Mouse (Mus musculus) retina, embryonic 14.5 days (tissue): ENCODE data around the gene Hunk.
A peak's percentile ranks its signal among the peaks of the same experiment; 100 is the strongest.

Source experiments
- DNase-seq: peaks from one replicate; pipeline ENCODE4 v3.0.0-alpha.2; 2015; ENCODE audit warnings: low spot score

The Hunk gene

DNA sequence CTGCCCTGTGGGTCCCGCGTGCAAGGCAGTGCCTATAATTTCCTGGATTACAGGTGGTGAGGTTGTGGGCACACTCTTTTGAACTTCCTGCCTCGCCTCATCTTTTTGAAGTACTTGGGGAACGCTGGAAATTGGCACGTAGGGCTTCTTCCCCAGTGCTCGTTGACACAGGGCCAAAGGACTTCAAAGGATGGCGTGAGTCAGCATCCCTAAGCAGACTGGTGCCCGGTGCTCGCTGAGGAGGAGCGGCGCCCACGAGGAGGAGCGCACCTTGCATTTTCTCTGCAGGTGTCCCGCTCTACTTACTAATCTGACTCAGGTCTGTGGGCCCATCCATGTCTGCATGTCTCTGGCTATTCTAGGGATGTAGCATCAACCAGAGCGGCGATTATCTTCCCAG lies 4.9 kb downstream of the Hunk start:
- no peak for DNase-seq

DNA sequence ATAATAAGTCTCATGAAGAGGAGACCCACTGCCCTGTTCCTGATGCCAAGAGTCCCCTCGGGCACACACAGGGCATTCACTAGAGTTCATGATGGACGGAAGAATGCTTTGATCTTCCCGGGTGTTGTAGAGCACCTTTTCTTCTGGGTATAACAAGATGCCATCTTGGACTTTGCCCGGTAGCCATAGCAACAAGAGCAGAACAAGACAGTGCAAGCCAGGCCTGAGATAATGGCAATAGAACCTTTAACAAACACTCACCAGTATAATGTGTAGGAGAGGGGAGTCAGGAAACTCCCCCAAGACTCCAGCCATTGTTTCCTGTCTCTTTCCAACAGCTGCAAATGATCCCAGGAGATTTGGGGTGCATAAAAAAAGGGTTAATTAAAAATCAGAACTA lies 8.9 kb downstream of the Hunk start:
- DNase-seq = no peak

DNA sequence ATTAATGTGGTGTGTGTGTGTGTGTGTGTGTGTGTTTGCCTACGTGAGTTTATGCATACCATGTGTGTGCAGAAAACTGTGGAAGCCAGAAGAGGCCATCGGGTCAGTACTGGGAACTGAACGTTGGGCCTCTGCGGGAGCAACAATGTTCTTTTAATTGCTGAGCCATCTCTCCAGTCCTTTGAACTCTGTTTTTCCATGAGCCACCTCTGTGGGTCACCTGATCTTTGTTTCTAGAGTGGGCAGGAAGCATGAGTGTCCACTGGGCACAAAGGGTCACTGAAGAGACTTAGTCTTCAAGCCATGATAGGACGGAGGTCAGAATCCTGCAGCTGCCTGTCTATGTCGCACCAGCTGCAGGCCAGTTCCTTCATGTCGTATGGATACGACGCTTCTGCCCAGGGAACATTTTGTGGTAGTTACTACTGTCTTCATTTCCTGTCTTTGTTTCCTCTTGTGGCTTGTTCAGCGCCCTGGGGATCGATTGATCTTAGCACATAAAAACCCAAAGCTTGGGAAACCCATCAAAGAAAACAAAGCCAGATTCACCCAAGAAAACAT lies 10.3 kb downstream of the Hunk start:
- no peak for DNase-seq

DNA sequence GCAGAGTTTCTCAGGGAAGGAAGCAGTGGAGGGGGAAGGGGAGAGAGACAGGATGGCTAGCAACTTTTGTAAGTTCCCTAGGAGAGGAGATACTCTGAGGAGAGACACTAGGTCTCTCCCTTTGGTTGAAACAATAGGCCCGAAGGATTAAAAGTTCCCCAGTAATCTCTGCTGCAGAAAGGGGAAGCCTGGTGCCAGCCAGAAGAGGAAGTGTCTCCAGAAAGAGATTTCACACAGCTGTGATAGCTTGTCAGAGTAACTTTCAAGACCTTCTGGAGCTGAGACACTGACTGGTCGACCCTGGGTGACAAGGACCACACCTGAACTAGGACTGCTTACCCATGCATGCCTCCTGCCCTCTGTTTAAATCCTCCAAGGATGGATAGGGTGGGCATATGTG lies 11.1 kb downstream of the Hunk start:
- no peak for DNase-seq

DNA sequence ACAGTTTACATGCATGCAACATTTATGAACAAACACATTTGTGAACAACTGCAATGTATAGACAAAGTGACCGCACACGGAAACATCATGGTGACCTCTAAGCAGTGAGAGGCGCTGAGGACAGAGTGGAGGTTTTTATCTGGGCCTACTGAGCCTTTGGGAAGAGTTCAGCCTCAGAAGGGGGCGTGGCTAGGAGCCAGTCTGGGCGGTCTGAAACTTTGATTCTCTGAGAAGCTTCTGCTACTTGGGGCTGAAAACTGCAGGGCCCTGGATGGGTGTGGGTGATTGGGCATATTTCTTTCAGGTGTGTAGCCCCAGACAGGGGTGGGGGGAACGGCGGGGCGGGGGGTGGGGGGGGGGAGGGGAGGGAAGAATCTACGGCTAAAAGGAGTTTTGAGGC lies 14.5 kb downstream of the Hunk start:
- peak; percentile 59 for DNase-seq

DNA sequence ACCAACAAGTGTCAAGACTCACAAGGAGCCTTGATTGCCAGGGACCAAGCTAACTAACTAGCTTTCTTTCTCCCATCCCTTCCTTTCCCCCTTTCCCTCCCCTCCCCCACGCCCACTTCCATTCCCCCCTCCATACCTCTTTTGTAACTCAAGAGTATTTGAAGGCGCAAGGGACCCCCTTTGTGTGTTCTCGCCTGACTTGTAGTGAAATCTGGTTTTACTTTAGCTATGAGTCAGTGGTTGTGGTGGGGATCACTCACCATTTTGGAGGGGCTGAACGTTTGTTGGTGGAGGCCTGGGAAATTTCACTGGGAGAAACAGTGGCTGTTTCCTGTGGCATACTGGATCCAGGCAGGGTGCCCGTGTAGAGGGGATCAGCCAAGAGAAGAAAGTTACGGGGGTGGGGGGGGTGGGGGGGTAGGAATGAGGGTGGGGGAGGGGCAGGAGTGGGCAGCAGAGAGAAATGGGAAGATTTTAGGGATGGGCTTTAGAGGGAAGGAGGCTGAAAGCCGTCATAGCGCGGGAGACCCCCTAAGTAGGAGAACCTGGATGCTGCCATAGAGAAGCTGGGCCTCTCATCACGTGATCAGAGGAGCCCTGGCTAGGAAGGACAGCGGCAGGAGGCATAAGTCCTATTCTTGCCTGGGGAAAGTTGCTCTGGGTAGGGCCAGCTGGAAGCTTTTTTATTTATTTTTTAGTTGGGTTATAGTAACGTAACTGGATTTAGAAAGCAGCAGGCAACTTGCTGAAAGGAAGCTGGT lies 15.3 kb downstream of the Hunk start:
- DNase-seq = peak; percentile 55

DNA sequence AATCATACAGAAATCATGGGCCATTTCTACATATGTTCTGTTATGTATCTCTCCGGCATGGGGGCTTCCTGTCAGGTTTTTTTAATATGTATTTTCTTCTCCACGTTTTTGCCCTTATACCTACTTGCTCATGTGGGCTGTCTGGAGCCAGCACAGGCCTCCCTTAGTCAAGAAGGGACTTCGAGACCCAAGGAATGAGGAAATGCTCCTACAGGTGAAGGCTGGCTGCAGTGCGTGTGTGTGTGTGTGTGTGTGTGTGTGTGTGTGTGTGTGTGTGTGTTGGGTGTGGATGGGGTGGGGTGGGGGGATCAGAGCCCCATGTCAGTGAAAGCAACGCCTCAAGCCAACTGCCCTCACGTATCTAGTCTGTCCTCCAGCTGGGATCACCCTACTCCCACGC lies 16.5 kb downstream of the Hunk start:
- no peak for DNase-seq

DNA sequence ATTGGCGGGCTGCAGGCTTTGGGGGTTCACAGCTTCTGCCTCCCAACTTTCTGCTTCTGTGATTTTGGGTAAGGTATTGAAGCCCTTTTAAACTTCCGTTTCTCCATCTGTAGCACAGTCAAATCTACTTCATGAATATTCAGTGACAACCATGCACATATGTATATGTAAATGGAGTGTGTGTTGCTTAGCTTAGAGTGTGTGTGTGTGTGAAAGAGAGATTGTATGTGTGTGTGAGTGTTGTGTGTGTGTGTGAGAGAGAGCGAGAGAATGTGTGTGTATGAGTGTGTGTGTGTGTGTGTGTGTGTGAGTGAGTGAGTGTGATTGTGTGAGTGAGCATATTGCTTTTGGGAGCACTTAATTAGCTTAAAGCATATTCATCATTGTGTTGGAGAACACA lies 19.4 kb downstream of the Hunk start:
- DNase-seq = no peak

DNA sequence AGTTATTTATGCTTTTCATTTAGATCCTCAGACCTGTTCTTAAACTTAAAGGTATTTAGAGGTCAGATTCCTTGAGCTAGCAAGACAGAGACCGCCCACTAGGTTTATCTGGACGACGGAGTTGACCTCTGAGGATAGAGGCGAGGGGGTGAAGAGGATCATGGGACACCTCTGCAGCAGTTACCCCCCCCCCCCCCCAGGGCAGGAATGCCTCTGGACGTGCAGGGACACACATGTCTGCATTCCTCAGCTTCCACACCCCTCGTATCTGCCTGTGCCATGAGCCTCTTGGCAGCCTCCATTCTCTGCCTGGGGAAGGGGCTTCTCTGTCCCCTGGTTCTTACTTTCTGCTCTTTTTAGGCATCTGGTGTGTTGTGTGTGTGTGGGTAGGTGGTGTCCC lies 19.8 kb downstream of the Hunk start:
- no peak for DNase-seq

DNA sequence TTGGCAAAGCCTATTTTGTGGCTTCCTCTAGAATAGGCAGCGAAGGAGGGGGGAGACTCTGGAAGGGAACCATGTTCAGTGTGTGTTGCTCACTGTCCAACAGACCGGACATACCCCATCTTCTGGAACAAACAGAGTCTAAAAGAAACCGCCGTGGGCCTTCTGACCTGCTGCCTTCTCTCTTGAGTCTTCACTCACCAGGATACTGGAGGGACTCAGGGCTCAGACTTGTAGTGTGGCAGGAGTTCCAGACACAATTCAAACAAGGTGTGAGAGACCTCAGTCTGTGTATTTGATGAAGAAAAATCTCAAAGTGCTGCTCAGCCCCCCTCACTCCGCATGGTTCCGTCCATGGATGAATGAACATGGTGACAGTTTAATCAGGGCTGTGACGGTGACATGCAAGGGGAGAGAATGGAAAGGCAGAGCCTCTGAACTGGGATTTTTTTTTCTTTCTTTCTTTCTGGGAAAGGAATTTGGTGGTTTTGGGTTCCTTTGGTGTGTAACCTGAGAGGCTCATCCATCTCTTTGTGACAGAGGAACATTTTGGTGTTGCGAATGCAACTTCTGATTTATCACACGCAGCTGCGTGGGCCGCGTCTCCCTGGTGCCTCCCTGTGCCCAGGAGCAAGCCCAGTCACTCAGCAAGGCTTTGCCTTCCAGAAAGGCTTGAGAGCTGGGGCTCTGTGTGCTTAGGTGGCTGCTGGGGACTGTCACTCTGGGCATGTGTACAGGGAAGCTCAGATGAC lies 21.9 kb downstream of the Hunk start:
- peak; percentile 76 for DNase-seq

DNA sequence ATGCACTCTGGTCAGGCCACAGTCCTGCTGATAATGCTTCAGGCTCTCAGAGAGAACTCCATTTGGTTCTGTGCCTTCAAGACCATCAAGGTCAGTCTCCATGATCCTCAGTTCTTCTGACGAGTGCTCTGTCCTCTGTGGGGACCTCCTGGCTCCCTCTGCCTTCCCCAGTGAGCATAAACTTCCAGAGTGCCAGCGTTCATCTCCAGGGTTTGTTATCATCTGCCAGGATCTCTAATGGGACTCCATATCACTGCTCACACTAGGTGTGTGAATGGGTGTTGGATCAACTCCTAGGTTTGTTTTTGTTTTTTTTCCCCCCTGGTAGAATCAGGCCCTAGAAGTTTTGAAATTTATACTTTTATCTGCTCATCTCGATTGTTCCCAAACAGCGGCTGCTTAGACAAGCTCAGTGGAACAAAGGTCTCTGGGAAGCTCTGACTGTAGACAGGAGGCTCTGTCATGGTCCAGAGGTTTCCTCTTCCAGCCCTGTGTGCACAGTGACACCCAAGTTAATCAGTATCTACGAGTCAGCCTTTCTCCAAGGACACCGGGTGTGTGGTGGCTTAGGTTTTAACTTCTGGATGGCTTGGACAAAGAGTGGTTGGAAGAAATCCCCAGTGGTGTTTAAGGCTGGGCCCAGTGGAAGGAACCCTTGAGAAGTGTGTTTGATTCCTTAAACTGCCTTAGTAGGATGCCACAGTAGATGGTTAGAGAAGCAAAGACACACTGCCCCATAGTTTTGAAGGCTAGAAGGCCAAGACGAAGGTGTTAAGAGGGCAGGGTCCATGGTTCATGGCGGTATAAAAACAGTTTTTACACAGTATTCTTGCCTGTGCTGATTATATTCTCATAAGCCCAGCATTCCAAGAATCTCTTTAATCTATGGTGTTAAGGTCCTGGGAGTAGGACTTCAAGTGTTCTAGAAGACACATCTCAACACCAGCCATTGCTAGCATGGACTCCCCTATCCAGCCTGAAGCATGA lies 26.6 kb downstream of the Hunk start:
- DNase-seq = no peak

DNA sequence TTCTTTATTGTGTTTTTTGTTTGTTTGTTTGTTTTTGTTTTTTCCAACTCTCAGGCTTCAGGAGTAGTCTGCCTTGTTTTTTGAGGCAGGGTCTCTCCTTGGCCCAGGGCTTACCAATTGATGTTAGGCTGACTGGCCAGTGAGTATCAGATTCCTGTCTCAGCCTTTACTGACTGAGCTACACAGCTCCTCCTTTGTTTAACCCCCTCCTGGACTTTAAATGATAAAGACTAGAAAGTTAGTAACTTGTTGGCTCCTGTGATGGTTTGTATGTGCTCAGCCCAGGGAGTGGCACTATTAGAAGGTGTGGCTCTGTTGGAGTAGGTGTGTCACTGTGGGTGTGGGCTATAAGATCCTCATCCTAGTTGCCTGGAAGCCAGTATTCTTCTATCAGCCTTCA lies 30.8 kb downstream of the Hunk start:
- DNase-seq = no peak

DNA sequence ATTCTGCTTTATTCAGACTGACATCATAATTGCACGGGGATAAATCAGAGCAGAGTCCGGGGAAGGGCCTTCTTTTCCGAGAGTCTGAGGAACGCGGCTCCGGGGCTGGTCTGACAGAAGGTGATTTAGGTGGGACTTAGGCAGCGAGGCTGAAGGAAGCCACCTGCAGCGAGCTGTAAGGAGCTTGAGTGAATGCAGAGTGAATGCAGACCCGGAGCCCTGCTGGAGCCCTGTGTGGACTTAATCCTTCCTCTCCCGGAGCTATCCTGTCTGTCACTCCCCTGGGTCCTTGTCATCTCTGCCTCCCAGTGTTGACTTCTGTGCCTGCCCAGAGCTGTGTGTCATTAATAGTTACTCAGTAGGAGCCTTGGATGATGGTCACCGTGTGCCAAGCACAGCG lies 32.8 kb downstream of the Hunk start:
- no peak for DNase-seq

DNA sequence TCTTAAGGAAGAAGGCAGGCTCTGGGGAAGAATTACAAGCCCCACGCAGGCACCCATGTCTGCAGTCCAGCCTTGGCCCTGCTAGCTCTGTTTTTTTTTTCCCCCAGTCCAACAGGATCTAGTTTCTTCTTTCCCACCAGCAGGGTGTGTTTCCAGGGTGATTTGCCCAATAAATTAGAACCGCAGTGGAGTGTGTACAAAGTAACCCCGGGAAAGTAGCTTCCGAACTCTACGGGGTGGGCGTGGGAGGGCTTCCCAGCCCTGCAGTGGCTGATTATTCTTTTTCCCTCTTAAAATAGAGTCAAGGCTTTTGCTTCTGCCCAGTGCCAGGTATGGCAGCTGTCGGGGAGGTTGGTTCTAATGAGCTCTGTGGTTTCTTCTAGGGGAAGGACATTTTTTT lies 35.3 kb downstream of the Hunk start:
- peak; percentile 48 for DNase-seq

DNA sequence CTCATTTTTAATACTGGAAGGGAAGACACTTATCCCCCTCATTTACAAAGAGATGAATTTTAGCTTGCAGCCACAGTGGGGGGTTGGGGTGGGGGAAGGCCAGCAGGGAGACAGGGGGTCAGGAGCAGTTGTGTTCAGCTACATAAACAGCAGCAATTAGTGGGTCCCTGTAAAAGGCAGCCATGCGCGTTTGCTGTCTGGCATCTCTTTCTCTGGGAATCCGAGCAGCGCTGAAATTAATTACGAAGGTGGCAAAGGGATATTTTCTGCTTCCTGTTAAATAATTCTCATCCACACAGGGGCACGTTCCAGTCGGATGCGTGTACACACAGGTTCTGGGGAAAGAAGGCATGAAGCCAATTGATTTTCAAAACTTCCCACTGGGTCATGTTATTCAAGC lies 35.7 kb downstream of the Hunk start:
- peak; percentile 64 for DNase-seq

DNA sequence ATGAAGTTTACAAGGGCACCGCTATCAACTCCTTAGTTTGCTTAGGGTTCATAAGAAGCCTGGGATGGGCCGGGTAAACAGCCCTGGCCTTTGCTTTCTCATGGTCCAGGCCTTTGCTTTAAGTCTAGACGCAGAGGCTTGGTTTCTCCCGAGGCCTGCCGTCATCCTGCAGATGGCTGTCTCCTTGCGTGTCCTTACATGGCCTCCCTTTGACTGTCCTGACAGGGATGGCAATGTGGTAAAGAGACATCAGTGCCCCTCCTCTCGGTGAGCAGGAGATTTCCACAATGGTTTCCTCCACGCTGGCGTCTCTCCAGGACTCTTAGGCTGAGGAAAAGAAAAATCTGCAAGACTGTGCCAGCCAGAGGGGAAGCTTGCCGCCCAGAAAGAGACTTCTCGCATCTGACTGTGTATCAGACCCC lies 36.3 kb downstream of the Hunk start:
- DNase-seq = peak; percentile 25

DNA sequence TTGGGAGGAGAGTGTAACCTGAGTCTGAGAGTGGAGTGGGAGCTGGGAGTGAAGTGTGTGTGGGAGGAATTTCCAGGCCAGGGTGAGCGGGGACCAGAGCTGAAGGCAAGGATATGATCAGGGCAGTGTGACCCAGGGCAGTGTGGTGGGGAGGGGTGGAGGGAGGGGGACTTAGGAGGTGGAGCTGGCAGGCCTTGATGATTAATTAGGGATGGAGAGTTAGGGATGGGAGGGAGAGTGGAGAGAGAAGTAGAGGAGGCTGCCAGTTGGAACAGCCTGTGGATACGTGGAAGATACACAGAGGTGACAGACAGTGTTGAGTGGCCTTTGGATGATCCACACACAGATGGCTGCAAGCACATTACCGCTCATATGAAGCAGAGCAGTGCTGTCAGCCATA lies 38.1 kb downstream of the Hunk start:
- peak; percentile 59 for DNase-seq

DNA sequence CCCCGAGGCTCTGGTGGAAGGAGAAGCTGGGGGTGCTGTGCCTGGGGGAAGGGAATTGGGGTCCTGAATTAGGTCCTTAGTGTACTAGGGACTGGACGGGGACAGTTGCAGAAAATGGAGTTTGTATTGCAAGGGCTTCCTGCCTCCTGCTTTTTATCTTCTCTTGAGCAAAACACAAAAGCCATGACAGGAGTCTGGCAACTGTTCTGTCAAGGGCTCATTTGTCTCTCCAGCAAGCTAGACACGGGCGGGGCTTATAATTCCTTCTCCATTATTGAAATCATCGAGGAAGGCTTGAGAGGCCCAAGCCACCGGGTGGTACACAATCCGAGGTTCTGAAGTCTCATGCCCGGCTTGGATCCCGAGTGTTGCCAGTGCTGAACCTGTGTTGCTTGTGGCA lies 38.6 kb downstream of the Hunk start:
- no peak for DNase-seq

DNA sequence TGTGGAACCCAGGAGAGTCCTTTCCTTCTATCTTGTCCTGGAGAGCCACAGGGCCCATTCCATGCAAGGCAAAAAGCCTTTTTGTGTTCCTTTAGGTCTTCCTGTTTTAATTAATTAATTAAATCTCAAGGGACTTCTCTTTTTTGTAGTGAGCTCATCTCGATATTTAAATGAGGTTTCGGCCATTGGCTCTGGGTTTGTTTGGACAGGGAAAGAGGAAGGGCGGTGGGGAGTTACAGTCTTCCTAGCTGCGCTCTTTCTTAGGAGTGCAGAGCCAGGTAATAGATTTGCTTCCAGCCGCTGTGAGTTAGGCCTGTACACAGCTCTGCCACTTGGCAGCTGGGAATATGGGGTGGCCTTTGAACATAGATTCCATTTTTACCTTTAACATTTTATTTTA lies 40.4 kb downstream of the Hunk start:
- DNase-seq = no peak

DNA sequence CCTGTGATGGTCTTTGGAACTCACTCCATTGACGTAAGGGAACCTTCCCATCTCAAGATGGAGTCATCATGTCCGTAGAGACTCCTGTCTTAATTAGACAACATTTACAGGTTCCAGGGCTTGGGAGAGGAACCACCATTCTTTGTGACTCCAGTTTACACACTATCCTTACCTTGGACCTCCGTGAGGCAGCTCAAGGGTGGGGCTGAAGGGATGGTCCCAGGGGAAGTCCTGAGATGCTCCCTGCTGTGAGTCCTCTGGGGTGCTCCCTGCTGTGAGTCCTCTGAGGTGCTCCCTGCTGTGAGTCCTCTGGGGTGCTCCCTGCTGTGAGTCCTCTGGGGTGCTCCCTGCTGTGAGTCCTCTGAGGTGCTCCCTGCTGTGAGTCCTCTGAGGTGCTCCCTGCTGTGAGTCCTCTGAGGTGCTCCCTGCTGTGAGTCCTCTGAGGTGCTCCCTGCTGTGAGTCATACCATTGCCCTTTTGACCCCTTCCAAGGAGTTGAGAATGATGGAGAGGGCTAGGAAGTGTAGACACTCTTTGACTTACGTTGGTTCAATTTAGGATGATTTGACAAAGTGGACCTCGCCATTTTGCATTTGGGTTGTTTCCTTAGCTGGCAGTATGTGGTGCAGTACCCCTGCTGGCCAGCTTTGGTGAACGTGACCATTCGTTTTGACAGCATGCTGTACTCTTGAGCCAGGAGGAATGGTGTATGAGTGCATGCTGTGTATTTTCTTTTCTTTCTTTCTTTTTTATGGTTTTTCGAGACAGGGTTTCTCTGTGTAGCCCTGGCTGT lies 42.2 kb downstream of the Hunk start:
- DNase-seq = no peak

DNA sequence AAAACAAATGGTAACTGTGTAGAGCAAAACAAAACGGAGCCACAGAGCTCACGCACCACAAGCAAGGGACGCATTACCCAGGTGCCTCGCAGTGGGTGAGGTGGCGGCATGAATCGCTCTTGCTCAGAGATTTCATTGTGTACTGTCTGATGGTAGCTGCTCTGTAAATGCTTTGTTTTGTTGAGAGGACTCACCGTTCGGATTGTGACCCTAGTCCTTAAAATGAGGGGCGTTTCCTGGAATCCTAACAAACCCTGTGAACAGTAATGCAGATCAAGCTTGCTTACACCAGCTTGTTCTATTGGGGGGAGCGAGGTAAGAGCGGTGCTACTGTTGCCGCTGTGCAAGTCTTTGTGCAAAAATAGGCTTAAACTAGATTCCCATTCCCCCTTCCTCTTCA lies 47.7 kb downstream of the Hunk start:
- DNase-seq = no peak
